Mouse (Mus musculus) lung, postnatal 25 days (tissue): ENCODE measurements around the gene Pgap3.

Experiments used
- DNase-seq: peaks from one replicate; pipeline ENCODE4 v3.0.0; 2022; ENCODE audit warnings: low spot score

Pgap3 gene

GRCm38 (mm10) chr11:98355732-98356299 lies 44.5 kb downstream of the Pgap3 start:
- peak; percentile 72 for DNase-seq

GRCm38 (mm10) chr11:98354445-98354844 lies 45.8 kb downstream of the Pgap3 start:
- no peak for DNase-seq

GRCm38 (mm10) chr11:98353651-98354211 lies 46.6 kb downstream of the Pgap3 start:
- DNase-seq, result peak; percentile 78

GRCm38 (mm10) chr11:98352272-98352990 lies 47.9 kb downstream of the Pgap3 start:
- DNase-seq, result peak; percentile 55

GRCm38 (mm10) chr11:98349308-98349707 lies 51.0 kb downstream of the Pgap3 start:
- no peak for DNase-seq

- DNase-seq, result peak; percentile 63
Measured at GRCm38 (mm10) chr11:98348083-98348961, 52.0 kb downstream of the Pgap3 start, which contains the start of gene Ppp1r1b. Gene Ppp1r1b (plus strand): TSS chr11:98348404.

GRCm38 (mm10) chr11:98347385-98348082 lies 52.8 kb downstream of the Pgap3 start:
- peak; percentile 63 for DNase-seq

- no peak for DNase-seq
Measured at GRCm38 (mm10) chr11:98346168-98346567, 54.1 kb downstream of the Pgap3 start.

GRCm38 (mm10) chr11:98345253-98345652 lies 55.0 kb downstream of the Pgap3 start:
- DNase-seq, result peak; percentile 76

GRCm38 (mm10) chr11:98342000-98342945 lies 58.0 kb downstream of the Pgap3 start:
- peak; percentile 91 for DNase-seq

- no peak for DNase-seq
Measured at GRCm38 (mm10) chr11:98341174-98341573, 59.1 kb downstream of the Pgap3 start.

GRCm38 (mm10) chr11:98340597-98340996 lies 59.7 kb downstream of the Pgap3 start:
- DNase-seq, result no peak

GRCm38 (mm10) chr11:98339679-98340287 lies 60.5 kb downstream of the Pgap3 start:
- no peak for DNase-seq

- no peak for DNase-seq
Measured at GRCm38 (mm10) chr11:98339071-98339501, 61.2 kb downstream of the Pgap3 start.
